Mouse (Mus musculus) liver, embryonic 15.5 days (tissue): Measurements from ENCODE around the gene Sgip1. TPM values are rescaled to one million over a fixed set of nuclear protein-coding genes. Genes with fewer than 3 reads are reported as not detected.

Experiments
- ATAC-seq: fragments of 200-750 bp; cut with Nextera tagmentation; 2 replicates; pipeline ENCODE4 v1.8.0; 2017; ENCODE audit warnings: moderate number of reproducible peaks, mild to moderate bottlenecking, moderate library complexity; ENCODE audit not compliant: insufficient read depth
- H3K27ac ChIP-seq: fragments of 300-500 bp; sonication (generic); replicated peaks from 2 replicates; pipeline ENCODE4 v1.5.1; 2015; ENCODE audit warnings: mild to moderate bottlenecking, inconsistent platforms
- H3K27me3 ChIP-seq: fragments of 300-500 bp; sonication (generic); 2 replicates; pipeline ENCODE4 v1.6.1; 2015; ENCODE audit warnings: mild to moderate bottlenecking, inconsistent platforms
- H3K36me3 ChIP-seq: fragments of 300-500 bp; sonication (generic); replicated peaks from 2 replicates; pipeline ENCODE4 v1.6.1; 2015; ENCODE audit warnings: moderate library complexity, mild to moderate bottlenecking, inconsistent platforms
- H3K4me1 ChIP-seq: fragments of 300-500 bp; sonication (generic); replicated peaks from 2 replicates; pipeline ENCODE4 v1.6.1; 2015; ENCODE audit warnings: inconsistent platforms
- H3K4me2 ChIP-seq: fragments of 300-500 bp; sonication (generic); 2 replicates; pipeline ENCODE4 v1.6.1; 2015; ENCODE audit warnings: moderate library complexity, mild to moderate bottlenecking, inconsistent platforms
- H3K4me3 ChIP-seq: fragments of 300-500 bp; sonication (generic); replicated peaks from 2 replicates; pipeline ENCODE4 v1.5.1; 2015; ENCODE audit warnings: mild to moderate bottlenecking, inconsistent platforms
- H3K9ac ChIP-seq: fragments of 300-500 bp; sonication (generic); 2 replicates; pipeline ENCODE4 v1.6.1; 2015; ENCODE audit warnings: moderate library complexity, mild to moderate bottlenecking, inconsistent platforms
- H3K9me3 ChIP-seq: fragments of 300-500 bp; sonication (generic); replicated peaks from 2 replicates; pipeline ENCODE4 v1.6.1; 2016; ENCODE audit warnings: inconsistent platforms
- WGBS: fragments of 180-500 bp; shearing (Covaris S2); methylation state at CpG from one replicate; pipeline ENCODE4 v1.1.7; 2015; ENCODE audit warnings: mixed read lengths; ENCODE audit not compliant: insufficient replicate concordance; 5-methylcytosine and 5-hydroxymethylcytosine counted together
- polyA plus RNA-seq: library from polyadenylated mRNA; unstranded; fragments of >200 nt; fragmentation: Nextera tagmentation; extraction: Ambion mirVana; gene quantifications from 2 replicates; pipeline ENCODE4 v1.2.1, GENCODE M21; 2015

The Sgip1 gene
- polyA plus RNA-seq, 1 experiment from 2014 or later = 0.73 TPM

DNA sequence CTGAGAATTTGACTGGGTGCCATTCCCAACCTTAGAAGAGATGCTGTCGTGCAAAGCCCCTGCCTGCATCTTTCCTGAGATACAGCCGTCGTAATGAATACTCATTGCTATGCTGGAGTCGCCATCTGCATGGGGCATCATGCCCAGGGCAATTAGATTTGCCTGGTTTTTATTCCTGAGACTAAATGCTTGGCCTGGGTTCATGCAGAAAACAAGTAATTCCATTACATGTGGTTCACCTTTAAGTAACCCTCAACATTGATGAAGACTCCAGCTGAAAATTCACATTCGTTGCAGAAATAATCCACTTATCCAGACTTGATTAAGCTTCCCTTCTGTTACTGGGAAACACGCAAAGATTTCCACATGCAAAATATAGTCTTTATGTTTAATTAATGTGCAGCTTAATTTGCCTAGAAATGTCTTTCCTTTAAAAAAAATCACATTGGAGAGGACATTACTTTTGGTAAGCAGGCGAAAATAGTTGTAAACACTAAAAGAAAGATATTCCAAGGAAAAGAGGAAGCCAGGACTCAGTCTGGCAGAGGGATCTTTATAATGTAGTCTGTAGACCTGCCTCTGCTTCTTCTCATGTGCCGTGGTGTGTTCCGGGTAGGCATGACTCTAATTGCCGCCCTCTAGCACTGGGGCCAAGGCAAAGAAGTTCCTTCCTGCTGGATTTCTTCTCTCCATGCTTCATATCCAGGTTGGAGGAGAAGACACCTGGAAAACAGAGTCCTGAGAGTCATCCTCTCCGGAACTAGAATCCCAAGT lies 100.0 kb downstream of the Sgip1 start:
- ATAC-seq = no peak
- Histone ChIP-seq H3K27me3 (no peaks in the 10 kb centered on the region), H3K36me3 (no peaks in the 10 kb centered on the region), H3K9ac (no peak overlapping the region), H3K27ac (0 out of 2 replicates have a peak overlapping the region, but pooled peaks have one; percentile 31), H3K4me3 (no peak overlapping the region), H3K4me1 (no peaks in the 10 kb centered on the region), H3K4me2 (no peak overlapping the region), H3K9me3 (no peaks in the 10 kb centered on the region)
- WGBS = 64% methylated on average over 11 of the region's 11 CpGs

DNA sequence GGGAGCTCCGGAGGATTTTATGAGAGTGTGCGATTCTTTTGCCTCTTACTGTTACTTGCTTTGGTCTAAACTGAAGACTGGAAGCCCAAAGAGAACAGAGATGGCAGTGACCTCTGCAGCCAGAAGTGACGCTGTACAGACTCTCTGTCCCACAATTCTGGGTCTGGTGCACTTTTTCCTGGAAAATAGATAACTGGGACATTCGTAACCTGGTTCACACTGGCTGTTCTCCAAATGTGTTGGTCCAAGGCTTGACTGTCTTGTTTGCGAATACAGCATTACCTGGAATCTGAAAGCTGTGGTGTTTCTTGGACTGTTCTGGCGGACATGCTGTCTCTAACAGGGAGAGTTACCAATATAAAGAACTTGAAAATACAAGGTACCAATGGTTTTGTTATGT lies 109.4 kb downstream of the Sgip1 start:
- H3K9me3 ChIP-seq = no peaks in the 10 kb centered on the region
- 63% methylated on average over 6 of the region's 6 CpGs for WGBS
- H3K27me3 ChIP-seq = no peaks in the 10 kb centered on the region
- no peaks in the 10 kb centered on the region for H3K4me1 ChIP-seq
- no peak overlapping the region for H3K4me3 ChIP-seq
- no peak for ATAC-seq
- H3K27ac ChIP-seq = no peak overlapping the region
- H3K4me2 ChIP-seq = no peak overlapping the region
- no peak overlapping the region for H3K9ac ChIP-seq
- no peaks in the 10 kb centered on the region for H3K36me3 ChIP-seq

DNA sequence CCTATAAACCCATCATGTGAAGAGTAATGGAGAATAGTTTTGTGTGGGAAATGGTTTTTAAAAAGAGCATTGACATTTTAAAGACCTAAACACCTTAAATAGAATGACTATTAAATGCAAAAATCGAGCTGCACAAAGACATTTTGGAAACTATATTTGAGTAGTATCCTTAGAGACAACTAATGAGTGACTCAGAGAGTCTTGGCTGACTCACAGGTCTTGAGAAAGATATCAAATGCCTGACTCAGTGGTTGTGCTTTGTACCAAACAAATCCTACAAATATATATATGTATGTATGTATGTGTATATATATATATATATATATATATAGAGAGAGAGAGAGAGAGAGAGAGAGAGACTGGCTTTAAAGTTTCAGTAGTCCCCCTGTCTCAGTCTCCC lies 110.1 kb downstream of the Sgip1 start:
- no peaks in the 10 kb centered on the region for H3K27me3 ChIP-seq
- H3K4me1 ChIP-seq = no peaks in the 10 kb centered on the region
- H3K36me3 ChIP-seq = no peaks in the 10 kb centered on the region
- WGBS = 26% methylated on average over 1 of the region's 1 CpGs
- H3K9ac ChIP-seq = no peak overlapping the region
- H3K4me3 ChIP-seq = no peak overlapping the region
- no peak for ATAC-seq
- H3K4me2 ChIP-seq = no peak overlapping the region
- H3K27ac ChIP-seq = no peak overlapping the region
- no peaks in the 10 kb centered on the region for H3K9me3 ChIP-seq

DNA sequence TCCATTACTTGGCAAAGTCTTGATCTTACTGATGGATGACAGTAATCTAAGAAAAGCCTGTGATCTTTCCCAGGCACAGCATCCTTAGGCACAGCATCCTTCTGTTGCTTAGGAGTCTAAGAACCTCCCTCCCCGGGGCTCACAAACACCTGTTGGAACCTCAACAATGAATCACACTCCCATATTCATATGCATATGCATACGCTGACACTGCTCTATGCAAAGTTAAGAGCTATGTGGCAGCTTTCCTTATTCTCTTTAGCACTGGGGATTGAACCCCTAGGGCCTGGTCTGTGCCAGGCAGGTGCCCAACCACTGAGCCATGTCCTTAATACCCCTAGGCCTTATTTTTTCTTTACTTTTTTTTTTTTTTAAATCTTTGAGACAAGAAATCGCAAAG lies 111.2 kb downstream of the Sgip1 start:
- 48% methylated on average over 3 of the region's 3 CpGs for WGBS
- Histone ChIP-seq H3K27ac (no peak overlapping the region), H3K9me3 (no peaks in the 10 kb centered on the region), H3K27me3 (no peaks in the 10 kb centered on the region), H3K4me1 (no peaks in the 10 kb centered on the region), H3K4me3 (no peak overlapping the region), H3K9ac (no peak overlapping the region), H3K36me3 (no peaks in the 10 kb centered on the region), H3K4me2 (no peak overlapping the region)
- ATAC-seq = no peak

DNA sequence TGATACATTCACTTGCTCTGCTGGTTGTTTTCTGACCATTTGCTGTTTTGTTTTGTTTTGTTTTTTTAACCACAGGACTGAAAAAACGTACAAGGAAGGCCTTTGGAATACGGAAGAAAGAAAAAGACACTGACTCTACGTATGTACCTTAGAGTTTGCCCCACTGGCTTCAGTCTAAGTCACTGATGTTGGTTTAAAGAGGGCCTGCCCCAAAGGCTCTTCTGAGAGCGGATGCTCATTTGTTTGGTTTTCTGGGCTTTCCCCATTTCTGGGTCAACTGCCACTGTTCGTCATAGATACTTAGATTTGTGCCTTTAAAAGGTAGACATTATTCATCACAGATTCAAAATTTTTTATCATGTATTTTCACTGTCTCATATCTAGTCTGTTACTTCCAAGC lies 111.7 kb downstream of the Sgip1 start:
- Histone ChIP-seq H3K36me3 (no peaks in the 10 kb centered on the region), H3K4me3 (no peak overlapping the region), H3K27me3 (no peaks in the 10 kb centered on the region), H3K9ac (no peak overlapping the region), H3K4me1 (no peaks in the 10 kb centered on the region), H3K27ac (no peak overlapping the region), H3K4me2 (no peak overlapping the region), H3K9me3 (no peaks in the 10 kb centered on the region)
- WGBS = 51% methylated on average over 5 of the region's 5 CpGs
- ATAC-seq = no peak

DNA sequence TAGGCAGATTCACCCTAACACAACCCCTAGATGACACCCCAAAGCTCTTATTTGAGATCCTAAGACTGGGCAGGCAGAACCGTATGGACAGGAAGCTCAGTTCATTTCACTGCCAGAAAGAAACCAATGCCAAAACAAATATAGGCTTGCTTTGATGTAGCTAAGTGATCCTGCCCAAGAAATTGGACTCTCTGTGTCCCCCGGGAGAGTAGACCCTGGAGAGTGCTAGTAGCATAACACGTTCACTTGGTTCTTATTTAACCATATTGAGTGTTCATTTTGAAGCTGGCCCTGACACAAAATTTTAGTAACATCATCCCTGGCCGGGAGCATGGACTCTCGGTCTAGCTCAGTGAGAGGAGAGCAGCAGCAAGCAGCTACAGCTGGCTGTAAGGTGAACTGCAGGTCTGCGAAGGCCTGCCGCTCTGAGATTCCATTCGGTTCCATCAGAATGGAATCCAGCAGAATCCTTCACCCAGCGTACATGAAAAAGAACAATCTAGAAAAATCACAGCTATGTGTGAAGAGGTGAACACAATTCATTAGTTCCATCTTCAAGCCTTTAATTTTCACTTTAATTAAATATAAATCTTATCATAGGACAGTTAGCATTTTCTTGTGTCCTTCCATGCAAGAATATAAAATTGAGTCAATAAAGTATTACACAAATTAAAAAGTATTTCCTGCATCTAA lies 112.4 kb downstream of the Sgip1 start:
- Histone ChIP-seq H3K9ac (no peak overlapping the region), H3K4me3 (no peak overlapping the region), H3K4me2 (no peak overlapping the region), H3K4me1 (no peaks in the 10 kb centered on the region), H3K9me3 (no peaks in the 10 kb centered on the region), H3K36me3 (no peaks in the 10 kb centered on the region), H3K27me3 (no peaks in the 10 kb centered on the region), H3K27ac (no peak overlapping the region)
- no peak for ATAC-seq
- WGBS = 56% methylated on average over 9 of the region's 9 CpGs

DNA sequence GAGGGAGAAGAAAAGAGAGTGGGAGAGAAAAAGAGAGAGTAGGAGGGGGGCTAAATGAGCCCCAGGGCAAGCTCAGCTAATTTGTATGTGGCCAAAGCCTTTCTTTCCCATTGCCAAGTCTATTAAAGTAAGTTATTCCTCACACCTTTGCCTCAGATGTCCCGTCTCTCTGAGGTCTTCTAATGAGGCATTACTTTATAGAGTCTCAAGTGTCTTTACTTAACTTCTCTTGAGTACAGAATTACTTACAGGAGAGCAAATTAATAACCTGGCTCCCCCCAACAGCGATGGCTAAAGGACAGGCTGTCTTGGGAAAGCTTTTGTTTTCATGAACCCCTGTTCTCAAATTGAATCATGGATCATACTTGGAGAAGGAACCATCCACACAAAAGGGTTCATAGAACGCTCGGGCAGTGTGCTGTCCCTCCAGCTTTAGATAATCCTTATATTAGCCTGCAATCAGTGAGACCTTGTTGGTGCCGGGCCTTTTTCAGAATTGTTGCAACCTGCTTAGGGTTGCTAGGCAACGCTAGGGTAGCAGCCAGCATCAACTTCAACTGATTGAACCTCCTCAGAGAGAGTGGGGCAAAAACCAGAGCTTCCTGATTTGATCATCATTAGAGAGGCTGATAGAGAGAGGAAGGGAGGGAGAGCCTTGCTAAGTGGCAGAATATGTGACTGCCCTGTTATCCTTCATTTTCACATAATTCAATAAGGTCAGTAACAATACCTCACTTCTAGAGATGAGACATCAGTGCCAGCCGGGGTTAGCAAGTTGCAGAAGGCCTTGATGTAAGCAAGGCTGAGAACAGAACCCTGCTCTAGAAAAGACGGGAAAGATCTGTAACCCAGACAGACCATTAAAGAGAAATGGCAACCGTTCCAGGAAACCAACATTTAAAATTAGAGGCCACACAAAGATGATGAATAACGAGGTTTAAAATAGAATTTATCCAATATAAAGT lies 114.1 kb downstream of the Sgip1 start:
- no peaks in the 10 kb centered on the region for H3K9me3 ChIP-seq
- no peaks in the 10 kb centered on the region for H3K36me3 ChIP-seq
- H3K27me3 ChIP-seq = no peaks in the 10 kb centered on the region
- H3K4me2 ChIP-seq = no peak overlapping the region
- 58% methylated on average over 10 of the region's 10 CpGs for WGBS
- no peak overlapping the region for H3K4me3 ChIP-seq
- no peak for ATAC-seq
- H3K4me1 ChIP-seq = no peaks in the 10 kb centered on the region
- no peak overlapping the region for H3K9ac ChIP-seq
- no peak overlapping the region for H3K27ac ChIP-seq

DNA sequence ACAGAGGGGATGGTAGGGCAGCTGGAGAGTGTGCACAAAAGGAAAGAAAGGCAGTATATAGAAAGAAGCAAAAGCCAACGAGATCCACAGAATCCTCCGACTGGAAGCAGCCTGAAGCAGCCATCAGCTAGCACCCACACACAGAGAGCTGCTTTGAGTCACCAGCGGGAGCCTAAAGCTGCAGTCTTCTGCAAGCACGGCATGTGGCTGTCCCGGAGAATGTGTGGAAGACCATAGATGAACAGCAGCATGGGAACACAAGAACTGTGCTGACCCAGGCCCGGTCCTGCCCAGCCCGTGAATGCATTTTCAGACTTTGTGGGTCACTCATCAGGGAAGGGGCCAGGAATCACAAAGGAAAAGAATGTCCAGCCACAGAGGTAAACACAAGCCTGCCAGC lies 115.0 kb downstream of the Sgip1 start:
- ATAC-seq = no peak
- Histone ChIP-seq H3K27ac (no peak overlapping the region), H3K4me1 (no peaks in the 10 kb centered on the region), H3K4me3 (no peak overlapping the region), H3K4me2 (no peak overlapping the region), H3K27me3 (no peaks in the 10 kb centered on the region), H3K36me3 (no peaks in the 10 kb centered on the region), H3K9me3 (no peaks in the 10 kb centered on the region), H3K9ac (no peak overlapping the region)
- WGBS = 55% methylated on average over 7 of the region's 7 CpGs

DNA sequence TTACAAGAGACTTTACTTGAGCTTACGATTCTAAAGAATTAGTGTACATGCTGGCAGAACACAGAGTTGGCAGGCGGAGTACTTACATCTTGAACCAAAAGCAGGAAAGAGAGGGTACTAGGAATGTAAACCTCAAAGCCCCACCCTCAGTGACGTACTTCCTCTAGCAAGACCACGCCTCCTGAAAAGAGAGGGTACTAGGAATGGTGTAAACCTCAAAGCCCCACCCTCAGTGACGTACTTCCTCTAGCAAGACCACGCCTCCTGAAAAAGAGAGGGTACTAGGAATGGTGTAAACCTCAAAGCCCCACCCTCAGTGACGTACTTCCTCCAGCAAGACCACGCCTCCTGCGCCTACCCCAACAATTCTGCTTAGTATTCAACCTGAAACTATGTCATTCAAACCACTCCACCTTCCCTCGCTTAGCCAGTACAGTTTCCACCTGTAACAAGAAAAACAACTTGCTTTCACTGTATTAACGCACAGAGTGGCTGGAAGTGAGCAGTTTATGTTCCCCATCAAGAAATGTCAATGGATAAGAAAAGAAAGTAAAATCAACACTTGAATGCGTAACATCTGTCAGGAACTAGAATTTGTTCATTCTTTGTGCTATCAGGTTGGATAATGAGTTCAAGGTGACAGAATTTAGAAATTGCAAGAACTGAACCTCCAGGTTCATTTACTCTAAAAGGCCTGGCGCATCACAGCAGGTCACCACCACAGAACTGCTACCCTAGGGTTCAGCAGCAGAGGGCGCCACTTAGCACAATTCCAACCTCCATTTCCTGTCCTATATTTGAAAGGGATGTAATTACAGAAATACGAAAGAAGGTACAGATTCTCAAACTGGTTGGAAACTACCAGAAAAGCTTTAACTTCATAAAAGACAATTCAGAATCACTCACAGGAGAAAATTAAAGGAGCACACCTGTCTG lies 118.4 kb downstream of the Sgip1 start:
- Histone ChIP-seq H3K27me3 (no peaks in the 10 kb centered on the region), H3K4me2 (no peak overlapping the region)
- WGBS = 71% methylated on average over 15 of the region's 15 CpGs

More for the DNA sequence above, 118.4 kb downstream of the Sgip1 start:
- Histone ChIP-seq H3K9me3 (no peaks in the 10 kb centered on the region), H3K4me1 (no peaks in the 10 kb centered on the region), H3K27ac (no peak overlapping the region), H3K36me3 (no peaks in the 10 kb centered on the region), H3K9ac (no peak overlapping the region), H3K4me3 (no peak overlapping the region)
- ATAC-seq = no peak
